Mouse (Mus musculus): ENCODE results near the gene Necab3. TPM values are rescaled to one million over a fixed set of nuclear protein-coding genes. Genes with fewer than 3 reads are reported as not detected.

Necab3 gene
- polyA plus RNA-seq, 1 experiment from 2014 or later: 1.6 TPM

GRCm38 (mm10) chr2:154569071-154569748 is 10.5 kb upstream of the Necab3 start:
- H3K9me3 ChIP-seq: no peaks in the 10 kb centered on the region
- WGBS: under 1% methylated on average over 70 of the region's 70 CpGs
- H3K4me3 ChIP-seq: peak overlapping the region; percentile 85
- H3K36me3 ChIP-seq: peaks cover 1% of the 10 kb centered on the region
- no peaks in the 10 kb centered on the region for H3K27me3 ChIP-seq (ENCODE audit: insufficient read depth, poor library complexity, severe bottlenecking)
- peak overlapping the region; percentile 91 for H3K27ac ChIP-seq
- peaks cover 47% of the 10 kb centered on the region for H3K4me1 ChIP-seq
- peak; percentile 89 for DNase-seq (ENCODE audit: low spot score)

GRCm38 (mm10) chr2:154568329-154569070 is 9.8 kb upstream of the Necab3 start:
- no peak for DNase-seq (ENCODE audit: low spot score)
- H3K4me1 ChIP-seq: peaks cover 47% of the 10 kb centered on the region
- H3K36me3 ChIP-seq: peaks cover 8% of the 10 kb centered on the region
- H3K4me3 ChIP-seq: peak overlapping the region; percentile 85
- no peaks in the 10 kb centered on the region for H3K9me3 ChIP-seq
- WGBS: 24% methylated on average over 10 of the region's 10 CpGs
- H3K27me3 ChIP-seq (ENCODE audit: insufficient read depth, poor library complexity, severe bottlenecking): no peaks in the 10 kb centered on the region
- peak overlapping the region; percentile 91 for H3K27ac ChIP-seq

- DNase-seq (ENCODE audit: low spot score): no peak
- no peaks in the 10 kb centered on the region for H3K27me3 ChIP-seq (ENCODE audit: insufficient read depth, poor library complexity, severe bottlenecking)
- H3K36me3 ChIP-seq: peaks cover 16% of the 10 kb centered on the region
- peak overlapping the region; percentile 91; the same call in 1 of the 2 replicates for H3K27ac ChIP-seq
- 74% methylated on average over 2 of the region's 2 CpGs for WGBS
- H3K4me3 ChIP-seq: peak overlapping the region; percentile 85
- H3K9me3 ChIP-seq: no peaks in the 10 kb centered on the region
- peaks cover 47% of the 10 kb centered on the region for H3K4me1 ChIP-seq
Observed at GRCm38 (mm10) chr2:154567766-154568165, 9.1 kb upstream of the Necab3 start.

GRCm38 (mm10) chr2:154566641-154567040 is 8.0 kb upstream of the Necab3 start:
- H3K27ac ChIP-seq: 0 out of 2 replicates have a peak overlapping the region, but pooled peaks have one; percentile 22
- peaks cover 25% of the 10 kb centered on the region for H3K36me3 ChIP-seq
- no peak for DNase-seq (ENCODE audit: low spot score)
- no peak overlapping the region for H3K4me3 ChIP-seq
- no peaks in the 10 kb centered on the region for H3K27me3 ChIP-seq (ENCODE audit: insufficient read depth, poor library complexity, severe bottlenecking)
- WGBS: 68% methylated on average over 8 of the region's 8 CpGs
- H3K4me1 ChIP-seq: peaks cover 47% of the 10 kb centered on the region
- H3K9me3 ChIP-seq: no peaks in the 10 kb centered on the region

- WGBS: 62% methylated on average over 3 of the region's 3 CpGs
- no peak overlapping the region for H3K27ac ChIP-seq
- H3K27me3 ChIP-seq (ENCODE audit: insufficient read depth, poor library complexity, severe bottlenecking): no peaks in the 10 kb centered on the region
- H3K9me3 ChIP-seq: no peaks in the 10 kb centered on the region
- DNase-seq (ENCODE audit: low spot score): no peak
- no peak overlapping the region for H3K4me3 ChIP-seq
- H3K36me3 ChIP-seq: peaks cover 36% of the 10 kb centered on the region
- H3K4me1 ChIP-seq: peaks cover 45% of the 10 kb centered on the region
Observed at GRCm38 (mm10) chr2:154565562-154565961, 6.9 kb upstream of the Necab3 start.

GRCm38 (mm10) chr2:154563612-154564170 is 5.0 kb upstream of the Necab3 start:
- Histone ChIP-seq H3K9me3 (no peaks in the 10 kb centered on the region), H3K36me3 (peaks cover 44% of the 10 kb centered on the region), H3K4me1 (peaks cover 37% of the 10 kb centered on the region), H3K27ac (no peak overlapping the region), H3K27me3 (ENCODE audit: insufficient read depth, poor library complexity, severe bottlenecking) (peaks cover 4% of the 10 kb centered on the region; the same call in 1 of the 2 replicates), H3K4me3 (no peak overlapping the region)
- 86% methylated on average over 22 of the region's 22 CpGs for WGBS
- no peak for DNase-seq (ENCODE audit: low spot score)

GRCm38 (mm10) chr2:154557184-154557832 is 1.4 kb downstream of the Necab3 start:
- H3K9me3 ChIP-seq: no peaks in the 10 kb centered on the region
- H3K4me3 ChIP-seq: no peak overlapping the region
- H3K27me3 ChIP-seq (ENCODE audit: insufficient read depth, poor library complexity, severe bottlenecking): peaks cover 52% of the 10 kb centered on the region
- peaks cover 25% of the 10 kb centered on the region for H3K36me3 ChIP-seq
- WGBS: 49% methylated on average over 5 of the region's 5 CpGs
- no peak for DNase-seq (ENCODE audit: low spot score)
- H3K27ac ChIP-seq: peak overlapping the region; percentile 42; the same call in 1 of the 2 replicates
- H3K4me1 ChIP-seq: peaks cover 35% of the 10 kb centered on the region

- H3K4me1 ChIP-seq: peaks cover 41% of the 10 kb centered on the region
- no peaks in the 10 kb centered on the region for H3K9me3 ChIP-seq
- H3K27ac ChIP-seq: no peak overlapping the region
- WGBS: 83% methylated on average over 6 of the region's 6 CpGs
- H3K4me3 ChIP-seq: no peak overlapping the region
- peaks cover 5% of the 10 kb centered on the region; the same call in 1 of the 2 replicates for H3K36me3 ChIP-seq
- no peak for DNase-seq (ENCODE audit: low spot score)
- peaks cover 73% of the 10 kb centered on the region for H3K27me3 ChIP-seq (ENCODE audit: insufficient read depth, poor library complexity, severe bottlenecking)
Observed at GRCm38 (mm10) chr2:154555235-154555634, 3.5 kb downstream of the Necab3 start.

GRCm38 (mm10) chr2:154552424-154552907 is 6.2 kb downstream of the Necab3 start:
- H3K36me3 ChIP-seq: no peaks in the 10 kb centered on the region
- H3K9me3 ChIP-seq: no peaks in the 10 kb centered on the region
- H3K4me1 ChIP-seq: peaks cover 39% of the 10 kb centered on the region
- peaks cover 69% of the 10 kb centered on the region for H3K27me3 ChIP-seq (ENCODE audit: insufficient read depth, poor library complexity, severe bottlenecking)
- H3K4me3 ChIP-seq: peak overlapping the region; percentile 51
- peak overlapping the region; percentile 75 for H3K27ac ChIP-seq
- WGBS: 17% methylated on average over 27 of the region's 27 CpGs
- no peak for DNase-seq (ENCODE audit: low spot score)

GRCm38 (mm10) chr2:154551927-154552326 is 6.8 kb downstream of the Necab3 start:
- peaks cover 69% of the 10 kb centered on the region for H3K27me3 ChIP-seq (ENCODE audit: insufficient read depth, poor library complexity, severe bottlenecking)
- H3K9me3 ChIP-seq: no peaks in the 10 kb centered on the region
- peak overlapping the region; percentile 75 for H3K27ac ChIP-seq
- H3K4me1 ChIP-seq: peaks cover 34% of the 10 kb centered on the region
- H3K4me3 ChIP-seq: peak overlapping the region; percentile 51
- DNase-seq (ENCODE audit: low spot score): no peak
- WGBS: 28% methylated on average over 21 of the region's 21 CpGs
- no peaks in the 10 kb centered on the region for H3K36me3 ChIP-seq

GRCm38 (mm10) chr2:154551476-154551875 is 7.2 kb downstream of the Necab3 start, which contains the start of gene Actl10:
TSS of gene Actl10 (plus strand) at chr2:154551776.
- DNase-seq (ENCODE audit: low spot score): no peak
- WGBS: 69% methylated on average over 4 of the region's 4 CpGs
- Histone ChIP-seq H3K36me3 (no peaks in the 10 kb centered on the region), H3K4me1 (peaks cover 31% of the 10 kb centered on the region), H3K9me3 (no peaks in the 10 kb centered on the region), H3K27me3 (ENCODE audit: insufficient read depth, poor library complexity, severe bottlenecking) (peaks cover 70% of the 10 kb centered on the region), H3K27ac (peak within 1 kb of the TSS; percentile 75), H3K4me3 (peak within 1 kb of the TSS; percentile 51)

GRCm38 (mm10) chr2:154550937-154551336 is 7.8 kb downstream of the Necab3 start:
- H3K4me3 ChIP-seq: no peak overlapping the region
- peaks cover 31% of the 10 kb centered on the region for H3K4me1 ChIP-seq
- peaks cover 70% of the 10 kb centered on the region for H3K27me3 ChIP-seq (ENCODE audit: insufficient read depth, poor library complexity, severe bottlenecking)
- WGBS: 58% methylated on average over 2 of the region's 2 CpGs
- DNase-seq (ENCODE audit: low spot score): no peak
- no peak overlapping the region for H3K27ac ChIP-seq
- no peaks in the 10 kb centered on the region for H3K9me3 ChIP-seq
- H3K36me3 ChIP-seq: no peaks in the 10 kb centered on the region
